Mouse (Mus musculus): ENCODE measurements around the gene Snurf. TPM values are rescaled to one million over a fixed set of nuclear protein-coding genes. Genes with fewer than 3 reads are reported as not detected.

Gene Snurf
- 100 to 1,000 TPM; 138 to 163 TPM for total RNA-seq (2021)
- long read RNA-seq, experiment 1, result 0 reads
- long read RNA-seq, experiment 2, result 0 reads

GRCm38 (mm10) chr7:60004606-60005330 is at the start of gene Snurf, which contains the start of gene Gm38393:
Gene Snurf (minus strand): TSS chr7:60005049.
Gene Gm38393 (minus strand): TSS chr7:60005064.
- DNase-seq, result peak; percentile 17
- intact Hi-C loops (cut with DNase I), result no loop called here

DNA sequence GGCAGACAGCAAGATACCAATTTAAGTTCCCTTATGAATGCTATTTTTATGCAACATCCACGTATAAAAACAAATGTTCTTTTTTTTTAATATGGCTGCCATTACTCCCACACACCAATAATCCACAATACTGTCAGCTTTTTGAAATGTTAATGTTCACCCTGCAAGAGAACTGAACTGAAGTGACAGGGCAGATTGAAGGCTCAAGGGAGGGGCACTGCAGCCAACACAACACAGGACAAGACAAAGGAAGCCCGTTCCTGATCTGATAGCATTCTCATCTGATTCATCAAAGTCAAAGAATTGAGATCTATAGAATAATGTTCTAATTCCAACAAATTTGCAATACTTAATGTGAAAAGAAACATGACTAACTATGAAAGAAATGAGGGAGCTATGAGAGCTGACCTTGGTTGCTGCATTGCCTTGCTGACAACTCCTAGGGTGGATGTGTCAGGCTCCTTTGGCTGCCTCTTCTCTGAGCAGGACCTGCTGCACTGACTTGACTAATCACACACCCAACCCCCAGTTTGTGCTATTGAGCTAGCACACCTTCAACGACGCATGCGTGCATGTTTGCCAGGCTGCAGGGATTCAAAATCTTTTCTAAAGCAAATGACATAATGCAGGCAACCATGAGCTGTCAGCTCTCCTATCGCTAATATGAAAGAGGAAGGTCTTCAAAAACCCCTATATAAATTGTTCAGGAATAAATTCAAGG is 42.8 kb upstream of the Snurf start:
- DNase-seq, result no peak
- intact Hi-C loops (cut with DNase I), result no loop called here

DNA sequence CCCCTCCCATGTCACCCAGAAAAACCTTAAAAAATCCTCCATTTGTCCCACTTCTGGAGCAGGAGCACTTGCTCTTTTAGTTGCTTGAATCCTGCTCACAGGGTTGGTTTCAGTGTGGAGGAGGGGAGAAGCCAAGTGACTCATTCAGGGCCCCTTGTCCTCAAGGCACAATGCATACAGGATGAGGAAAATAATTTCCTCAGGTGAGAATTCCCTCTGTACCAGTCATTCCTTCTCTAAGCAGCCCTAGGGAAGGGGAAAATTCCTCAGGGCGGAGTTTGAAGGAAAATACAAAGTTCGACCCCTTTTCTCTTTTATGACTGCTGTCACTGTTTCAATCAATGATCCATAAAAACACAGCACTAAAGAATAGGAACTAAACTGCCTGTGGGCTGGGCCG is 8.3 kb upstream of the Snurf start:
- intact Hi-C loops (cut with DNase I), result no loop called here
- DNase-seq, result no peak

DNA sequence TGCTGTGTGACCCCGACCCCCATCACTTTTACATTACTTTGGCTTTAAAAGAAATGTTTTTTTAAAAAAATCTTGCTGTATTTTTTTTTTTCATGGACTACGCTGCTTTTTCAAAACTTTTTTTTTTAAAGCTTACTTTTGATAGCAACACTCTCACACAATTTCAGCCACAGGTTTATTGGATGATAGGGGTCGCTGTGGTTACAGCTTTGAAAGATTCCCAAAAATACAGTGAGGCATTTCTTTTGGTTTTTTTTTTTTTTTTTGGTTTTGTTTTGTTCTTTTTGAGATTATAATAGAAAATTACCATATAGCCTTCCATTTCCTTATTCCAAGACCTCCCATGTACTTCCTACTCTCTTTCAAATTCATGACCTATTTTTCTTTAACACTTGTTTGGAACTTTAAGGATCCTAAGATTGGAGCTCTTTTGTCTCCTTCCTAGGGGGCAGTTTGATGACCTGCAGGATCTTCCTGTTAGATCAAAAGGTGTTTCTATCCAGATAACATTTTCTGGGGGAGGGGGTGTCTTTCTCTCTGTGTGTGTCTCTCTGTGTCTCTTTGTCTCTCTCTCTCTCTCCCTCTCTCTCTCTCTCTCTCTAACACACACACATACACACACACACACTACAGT is 3.0 kb upstream of the Snurf start:
- intact Hi-C loops (cut with DNase I), result no loop called here
- DNase-seq, result no peak

GRCm38 (mm10) chr7:60006262-60006661 is 1.4 kb upstream of the Snurf start:
- intact Hi-C loops (cut with DNase I), result no loop called here
- no peak for DNase-seq

DNA sequence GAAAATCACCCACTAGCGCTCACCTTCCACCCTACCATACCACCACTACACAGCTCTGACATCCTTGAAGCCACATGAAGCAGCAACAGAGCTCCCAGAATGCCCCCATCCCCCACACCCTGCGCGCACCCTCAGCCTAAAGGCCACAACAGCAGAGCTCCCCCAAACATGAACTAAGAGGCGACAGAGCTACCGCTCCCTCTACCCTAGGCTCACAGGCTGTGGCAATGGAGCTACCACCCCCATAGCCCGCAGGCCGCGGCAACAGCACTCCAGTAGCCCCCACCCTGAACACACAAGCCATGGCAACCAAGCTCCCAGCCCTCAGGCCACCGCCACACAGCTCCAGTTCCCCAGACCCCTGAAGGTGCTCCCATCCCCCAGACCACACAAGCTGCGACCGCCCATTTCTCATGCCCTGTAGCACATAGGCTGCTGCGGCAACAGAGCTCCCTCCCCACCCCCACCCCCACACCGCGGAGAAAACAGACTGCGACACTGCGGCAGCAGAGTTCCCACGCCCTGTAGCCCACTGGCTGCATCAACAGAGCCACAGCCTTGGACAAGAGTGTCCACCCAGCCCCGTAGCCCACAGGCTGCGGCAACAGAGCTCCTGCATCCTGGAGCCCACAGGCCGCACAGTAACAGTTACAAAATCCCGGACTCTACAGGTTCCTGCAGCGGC is 786 bp downstream of the Snurf start:
- DNase-seq, result peak in 1 of 2 experiments; percentile 17
- intact Hi-C loops (cut with DNase I), result no loop called here

GRCm38 (mm10) chr7:60003006-60003865 is 1.6 kb downstream of the Snurf start:
- no peak for DNase-seq
- intact Hi-C loops (cut with DNase I), result no loop called here

DNA sequence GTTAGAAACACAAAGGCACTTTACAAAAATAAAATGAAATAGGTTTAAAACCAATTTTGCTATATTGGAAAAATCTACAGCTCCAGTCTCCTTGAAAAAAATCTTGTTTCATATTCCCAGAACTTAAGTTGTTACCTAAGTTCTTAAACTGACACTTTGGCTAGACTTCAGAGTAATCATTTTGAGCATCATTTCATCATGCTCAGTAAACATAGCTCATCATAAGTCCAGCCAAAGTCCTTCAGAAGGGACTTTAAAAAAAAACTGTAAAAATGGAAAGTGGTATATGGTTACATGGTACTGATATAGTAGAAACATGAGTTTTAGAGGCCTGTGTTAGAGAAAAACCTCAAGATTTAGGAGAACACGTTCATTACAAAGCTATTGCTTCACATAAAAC is 26.2 kb downstream of the Snurf start:
- no peak for DNase-seq
- intact Hi-C loops (cut with DNase I), result no loop called here

Other genes with a start within 250 kb of the Snurf start
- 1 to 10 TPM; 2.1 to 3.3 TPM for gene Gm38393, start within 50 bp of the Snurf start, total RNA-seq (2021)
- gene Snrpn, start 135.2 kb upstream of the Snurf start, total RNA-seq (2021), result 10 to 100 TPM; 43.7 to 56.2 TPM